20 mouse cellular contexts compared by ENCODE assay signal in the genomic region with DNA sequence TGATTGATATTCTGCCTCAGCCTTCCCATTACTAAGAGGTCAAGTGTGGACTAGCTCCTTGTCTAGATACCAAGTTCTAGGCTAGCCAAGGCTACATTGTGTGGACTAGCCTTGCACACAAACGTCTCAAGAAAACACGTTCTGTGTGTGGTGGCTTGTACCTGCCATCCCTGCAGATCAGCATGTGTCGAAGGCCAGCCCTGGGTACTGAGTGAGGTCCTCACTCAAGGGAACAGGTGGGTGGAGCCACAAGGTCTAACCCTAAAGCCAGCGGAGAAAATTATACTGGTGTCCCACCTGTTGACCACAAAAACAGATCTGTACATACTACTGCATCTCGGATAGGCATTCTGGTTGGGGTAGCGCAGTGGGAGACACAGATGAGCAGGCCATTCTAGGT. TPM values are rescaled to one million over a fixed set of nuclear protein-coding genes. Genes with fewer than 3 reads are reported as not detected.
A peak's percentile ranks its signal among the peaks of the same experiment; 100 is the strongest.
DNase-seq lines count a peak whose midpoint lies in the region; ATAC-seq and TF ChIP-seq lines count a peak whose summit lies in the region.
"Had no signal": no experiment of that assay in that cellular context is flagged by ENCODE, and none has a peak within 500 bp of the region (broad histone marks: within the 10 kb centered on the region; RNA-seq: fewer than 3 reads in every experiment).

No protein-coding gene starts in this region.

- H3K4me1 ChIP-seq in liver, adult 2 months (ENCODE audit: control insufficient read depth, insufficient read depth, low read length) = peaks cover 24% of the 10 kb centered on the region
- no peaks in the 10 kb centered on the region for H3K4me1 ChIP-seq in CH12.LX (ENCODE audit: control insufficient read depth in 1 of 2, insufficient read depth in 2 of 2)
- H3K4me1 ChIP-seq in intestine, embryonic 14.5 days (replicated peaks; ENCODE audit: control insufficient read depth, insufficient read depth, low read length) = 0 out of 2 replicates have a peak, but pooled peaks cover 3% of the 10 kb centered on the region
- 0 out of 2 replicates have a peak, but pooled peaks cover 17% of the 10 kb centered on the region for H3K4me1 ChIP-seq in stomach, embryonic 15.5 days
- peaks cover 9% of the 10 kb centered on the region for H3K4me1 ChIP-seq in hindbrain, embryonic 10.5 days (replicated peaks)
- H3K4me1 ChIP-seq: forebrain, embryonic 12.5 days had no signal

- no peaks in the 10 kb centered on the region for H3K9me3 ChIP-seq in CH12.LX (replicated peaks; ENCODE audit: low read length)
- no peaks in the 10 kb centered on the region for H3K9me3 ChIP-seq in intestine, embryonic 14.5 days (ENCODE audit: control insufficient read depth, low read length)
- H3K9me3 ChIP-seq in stomach, embryonic 15.5 days = no peaks in the 10 kb centered on the region
- no peaks in the 10 kb centered on the region for H3K9me3 ChIP-seq in hindbrain, embryonic 10.5 days
- H3K9me3 ChIP-seq: embryonic facial prominence, embryonic 10.5 days; forebrain, embryonic 12.5 days; heart, embryonic 15.5 days had no signal

- peak overlapping the region; percentile 0 for H3K9ac ChIP-seq in liver, adult 2 months (ENCODE audit: low read depth, low read length)
- no peak overlapping the region for H3K9ac ChIP-seq in CH12.LX (ENCODE audit: insufficient read depth, low read depth)
- no peak overlapping the region for H3K9ac ChIP-seq in intestine, embryonic 14.5 days (ENCODE audit: low read length)
- no peak overlapping the region for H3K9ac ChIP-seq in stomach, embryonic 15.5 days
- H3K9ac ChIP-seq: forebrain, embryonic 12.5 days; heart, embryonic 15.5 days had no signal

- no peaks in the 10 kb centered on the region for H3K27me3 ChIP-seq in liver, adult 2 months (ENCODE audit: control insufficient read depth, insufficient read depth, low read length)
- H3K27me3 ChIP-seq in CH12.LX (replicated peaks) = no peaks in the 10 kb centered on the region
- no peaks in the 10 kb centered on the region for H3K27me3 ChIP-seq in intestine, embryonic 14.5 days (replicated peaks; ENCODE audit: control insufficient read depth, insufficient read depth, low read length)
- H3K27me3 ChIP-seq in stomach, embryonic 15.5 days (replicated peaks) = no peaks in the 10 kb centered on the region
- no peaks in the 10 kb centered on the region for H3K27me3 ChIP-seq in hindbrain, embryonic 10.5 days (ENCODE audit: insufficient read depth, poor library complexity, severe bottlenecking)
- H3K27me3 ChIP-seq: forebrain, embryonic 12.5 days had no signal

- H3K79me2 ChIP-seq in liver, adult 2 months (ENCODE audit: control insufficient read depth, insufficient read depth, low read length) = no peaks in the 10 kb centered on the region
- no peaks in the 10 kb centered on the region for H3K79me2 ChIP-seq in CH12.LX (replicated peaks; ENCODE audit: control insufficient read depth, extremely low read depth, insufficient read depth, poor library complexity, severe bottlenecking)

- in situ Hi-C loops in CH12.LX (cut with MboI; ENCODE audit: low pct_ligation_motif_present, low pct_unique_long_range_greater_than_20kb, low sequenced_read_pairs) = no loop called here

- dilution Hi-C loops in CH12.LX (cut with MboI; ENCODE audit: extremely low pct_ligation_motif_present, extremely low pct_unique_long_range_greater_than_20kb, low sequenced_read_pairs) = no loop called here

- DNase-seq in liver, adult 2 months (ENCODE audit: extremely low read depth, low read depth, low spot score) = no peak
- DNase-seq in liver (no peak), CH12.LX (ENCODE audit: extremely low read depth) (no peak)
- DNase-seq in intestine, embryonic 14.5 days (ENCODE audit: low spot score) = no peak
- no peak for DNase-seq in urinary bladder, postnatal 10 days (ENCODE audit: low spot score)
- DNase-seq in hindbrain, embryonic 10.5 days (ENCODE audit: low spot score) = no peak
- DNase-seq: adrenal gland, adult 8-10 months; cerebellum, adult 8-10 months; gastrocnemius, postnatal 25 days; retina, postnatal 1 day; thymus, postnatal 4 days had no signal

- no peak for TF ChIP-seq CTCF in liver, adult 2 months (IDR thresholded peaks at IDR 0.05; ENCODE audit: low read depth, low read length)
- no peak for TF ChIP-seq CTCF in CH12.LX (conservative IDR thresholded peaks at IDR 0.05 in 1 of 2, IDR thresholded peaks at IDR 0.05 in 1 of 2; ENCODE audit: low read depth in 2 of 2, low read length in 2 of 2)

- peak; percentile 7; the same call in 1 of the 2 replicates for ATAC-seq in intestine, embryonic 14.5 days (replicated peaks; ENCODE audit: low FRiP score, low TSS enrichment, low read depth)
- no peak; the same call in 1 of the 2 replicates for ATAC-seq in stomach, embryonic 15.5 days (ENCODE audit: insufficient read depth, low FRiP score, low read depth)
- ATAC-seq: hindbrain, postnatal 0 days had no signal

- no peak overlapping the region for H3K4me3 ChIP-seq in liver, adult 2 months (ENCODE audit: insufficient read depth, low read depth, low read length)
- no peak overlapping the region for H3K4me3 ChIP-seq in CH12.LX (replicated peaks in 1 of 3; ENCODE audit: low read depth in 2 of 3, low read length in 2 of 3, poor library complexity in 1 of 3)
- H3K4me3 ChIP-seq in intestine, embryonic 14.5 days (ENCODE audit: low read depth, low read length) = no peak overlapping the region
- H3K4me3 ChIP-seq in stomach, embryonic 15.5 days (replicated peaks) = no peak overlapping the region
- no peak overlapping the region; the same call in 1 of the 2 replicates for H3K4me3 ChIP-seq in hindbrain, embryonic 10.5 days
- H3K4me3 ChIP-seq: forebrain, embryonic 12.5 days; heart, embryonic 15.5 days had no signal

- WGBS in liver, adult 2 months = 51% methylated on average over 6 of the region's 6 CpGs
- WGBS in intestine, embryonic 14.5 days = 80% methylated on average over 6 of the region's 6 CpGs
- 76% methylated on average over 6 of the region's 6 CpGs for whole genome bisulfite sequencing in stomach, embryonic 15.5 days
- WGBS in hindbrain, embryonic 10.5 days = 76% methylated on average over 6 of the region's 6 CpGs

- H3K27ac ChIP-seq in liver, adult 2 months (replicated peaks; ENCODE audit: insufficient read depth, low read depth, low read length) = peak overlapping the region; percentile 42
- H3K27ac ChIP-seq in CH12.LX (ENCODE audit: insufficient read depth, low read depth) = no peak overlapping the region
- no peak overlapping the region for H3K27ac ChIP-seq in intestine, embryonic 14.5 days (ENCODE audit: low read depth)
- peak overlapping the region; percentile 77 for H3K27ac ChIP-seq in stomach, embryonic 15.5 days
- no peak overlapping the region for H3K27ac ChIP-seq in hindbrain, embryonic 10.5 days
- H3K27ac ChIP-seq: embryonic facial prominence, embryonic 10.5 days; forebrain, embryonic 12.5 days; heart, embryonic 15.5 days; hindbrain, postnatal 0 days had no signal

- peaks cover 15% of the 10 kb centered on the region for H3K36me3 ChIP-seq in liver, adult 2 months (ENCODE audit: control insufficient read depth, insufficient read depth, low read length)
- H3K36me3 ChIP-seq in CH12.LX (replicated peaks in 1 of 2; ENCODE audit: control insufficient read depth in 1 of 2, insufficient read depth in 1 of 2, low read length in 1 of 2) = peaks cover 35 to 50% of the 10 kb centered on the region in 2 experiments
- H3K36me3 ChIP-seq in intestine, embryonic 14.5 days (ENCODE audit: control insufficient read depth, insufficient read depth, low read length) = peaks cover 27% of the 10 kb centered on the region
- H3K36me3 ChIP-seq in stomach, embryonic 15.5 days = peaks cover 24% of the 10 kb centered on the region
- H3K36me3 ChIP-seq in hindbrain, embryonic 10.5 days = peaks cover 44% of the 10 kb centered on the region

- no peak for TF ChIP-seq RAD21 in CH12.LX (IDR thresholded peaks at IDR 0.05; ENCODE audit: low read depth, low read length)

- H3K4me2 ChIP-seq in CH12.LX (ENCODE audit: insufficient read depth, low read depth, poor library complexity, severe bottlenecking) = no peak overlapping the region
- no peak overlapping the region for H3K4me2 ChIP-seq in intestine, embryonic 14.5 days (ENCODE audit: low read length)
- 0 out of 2 replicates have a peak overlapping the region, but pooled peaks have one; percentile 12 for H3K4me2 ChIP-seq in stomach, embryonic 15.5 days
- H3K4me2 ChIP-seq: forebrain, embryonic 12.5 days; heart, embryonic 15.5 days had no signal

- no peak for TF ChIP-seq POLR2A in liver, adult 2 months (IDR thresholded peaks at IDR 0.05; ENCODE audit: extremely low read depth, insufficient read depth, low read length)
- TF ChIP-seq POLR2A in CH12.LX (IDR thresholded peaks at IDR 0.05; ENCODE audit: low read depth, low read length) = no peak

- no peak for TF ChIP-seq EP300 in CH12.LX (IDR thresholded peaks at IDR 0.05; ENCODE audit: low read length)

RNA-seq across cellular contexts. Expression of a gene that starts 8.3 kb away (rescaled TPM):
- 121 and 135 TPM in 2 replicates for total RNA-seq in liver, adult 2 months (2014; rRNA removed)
- polyA plus RNA-seq in liver, adult 2 months (2012; rRNA removed) = 445 and 478 TPM in 2 replicates
- 32.9 and 48.5 TPM in 2 replicates for total RNA-seq in CH12.LX (2012; rRNA removed)
- total RNA-seq in CH12.LX (2014; rRNA removed) = 29.5 and 34.6 TPM in 2 replicates
- polyA plus RNA-seq in CH12.LX (2012; ENCODE audit: insufficient read length, low read depth) = 43.4 and 45.9 TPM in 2 replicates
- 74.6 and 83.1 TPM in 2 replicates for polyA plus RNA-seq in intestine, embryonic 14.5 days (2014; fragmentation: Nextera tagmentation; extraction: Ambion mirVana)
- 70.7 and 71.4 TPM in 2 replicates for polyA plus RNA-seq in stomach, embryonic 15.5 days (2015; fragmentation: Nextera tagmentation; extraction: Ambion mirVana)
- polyA plus RNA-seq in hindbrain, embryonic 10.5 days (2016; fragmentation: Nextera tagmentation; extraction: Ambion mirVana) = 50.6 and 53.3 TPM in 2 replicates

RNA-seq across cellular contexts. Expression of a gene that starts 15.5 kb away (rescaled TPM):
- 43.6 and 46.6 TPM in 2 replicates for total RNA-seq in liver, adult 2 months (2014; rRNA removed)
- 221 and 232 TPM in 2 replicates for polyA plus RNA-seq in liver, adult 2 months (2012; rRNA removed)
- total RNA-seq in CH12.LX (2012; rRNA removed) (267 and 336 TPM in 2 replicates), CH12.LX (2014; rRNA removed) (47.5 and 60.3 TPM in 2 replicates)
- 341 and 363 TPM in 2 replicates for polyA plus RNA-seq in CH12.LX (2012; ENCODE audit: insufficient read length, low read depth)
- polyA plus RNA-seq in intestine, embryonic 14.5 days (2014; fragmentation: Nextera tagmentation; extraction: Ambion mirVana) = 218 and 226 TPM in 2 replicates
- polyA plus RNA-seq in stomach, embryonic 15.5 days (2015; fragmentation: Nextera tagmentation; extraction: Ambion mirVana) = 157 and 168 TPM in 2 replicates
- polyA plus RNA-seq in hindbrain, embryonic 10.5 days (2016; fragmentation: Nextera tagmentation; extraction: Ambion mirVana) = 171 and 186 TPM in 2 replicates

RNA-seq across cellular contexts. Expression of a gene that starts 30.6 kb away (rescaled TPM):
- 135 and 143 TPM in 2 replicates for total RNA-seq in liver, adult 2 months (2014; rRNA removed)
- polyA plus RNA-seq in liver, adult 2 months (2012; rRNA removed) = 542 and 561 TPM in 2 replicates
- total RNA-seq in CH12.LX (2012; rRNA removed) = 0.13 TPM in 1 of 2 replicates, not detected in the other
- total RNA-seq in CH12.LX (2014; rRNA removed) = 0.09 and 0.16 TPM in 2 replicates
- polyA plus RNA-seq in CH12.LX (2012; ENCODE audit: insufficient read length, low read depth) = 0.20 TPM in 1 of 2 replicates, not detected in the other
- 0.42 and 0.50 TPM in 2 replicates for polyA plus RNA-seq in intestine, embryonic 14.5 days (2014; fragmentation: Nextera tagmentation; extraction: Ambion mirVana)
- 1.7 and 2.4 TPM in 2 replicates for polyA plus RNA-seq in stomach, embryonic 15.5 days (2015; fragmentation: Nextera tagmentation; extraction: Ambion mirVana)
- polyA plus RNA-seq in hindbrain, embryonic 10.5 days (2016; fragmentation: Nextera tagmentation; extraction: Ambion mirVana) = 0.14 and 0.17 TPM in 2 replicates
- total RNA-seq: common myeloid progenitor, adult 5-6 weeks; hematopoietic stem cell, adult 5-6 weeks; left cerebral cortex, postnatal 25 days had no signal
- polyA plus RNA-seq: C2C12 had no signal

RNA-seq across cellular contexts. Expression of a gene that starts 32.5 kb away (rescaled TPM):
- 9.5 and 9.6 TPM in 2 replicates for total RNA-seq in liver, adult 2 months (2014; rRNA removed)
- polyA plus RNA-seq in liver, adult 2 months (2012; rRNA removed) = 12.2 and 14.8 TPM in 2 replicates
- total RNA-seq in CH12.LX (2012; rRNA removed) (24.8 and 26.1 TPM in 2 replicates), CH12.LX (2014; rRNA removed) (34.6 and 42.6 TPM in 2 replicates)
- 19.8 and 22.8 TPM in 2 replicates for polyA plus RNA-seq in CH12.LX (2012; ENCODE audit: insufficient read length, low read depth)
- polyA plus RNA-seq in intestine, embryonic 14.5 days (2014; fragmentation: Nextera tagmentation; extraction: Ambion mirVana) = 46.0 and 46.8 TPM in 2 replicates
- polyA plus RNA-seq in stomach, embryonic 15.5 days (2015; fragmentation: Nextera tagmentation; extraction: Ambion mirVana) = 40.0 and 42.7 TPM in 2 replicates
- 59.6 and 62.3 TPM in 2 replicates for polyA plus RNA-seq in hindbrain, embryonic 10.5 days (2016; fragmentation: Nextera tagmentation; extraction: Ambion mirVana)

RNA-seq across cellular contexts. Expression of a gene that starts 42.0 kb away (rescaled TPM):
- 4.6 and 5.7 TPM in 2 replicates for total RNA-seq in liver, adult 2 months (2014; rRNA removed)
- 5.8 and 8.7 TPM in 2 replicates for polyA plus RNA-seq in liver, adult 2 months (2012; rRNA removed)
- total RNA-seq in CH12.LX (2012; rRNA removed) = 30.1 and 43.9 TPM in 2 replicates
- total RNA-seq in CH12.LX (2014; rRNA removed) = 54.6 and 61.1 TPM in 2 replicates
- polyA plus RNA-seq in CH12.LX (2012; ENCODE audit: insufficient read length, low read depth) = 70.4 and 104 TPM in 2 replicates
- polyA plus RNA-seq in intestine, embryonic 14.5 days (2014; fragmentation: Nextera tagmentation; extraction: Ambion mirVana) = 30.5 and 31.2 TPM in 2 replicates
- 30.5 and 32.2 TPM in 2 replicates for polyA plus RNA-seq in stomach, embryonic 15.5 days (2015; fragmentation: Nextera tagmentation; extraction: Ambion mirVana)
- polyA plus RNA-seq in hindbrain, embryonic 10.5 days (2016; fragmentation: Nextera tagmentation; extraction: Ambion mirVana) = 34.4 and 37.3 TPM in 2 replicates

Comparison
In these comparisons a context has a peak if more than half of its experiments do, and no peak if none do; other contexts are left out.
1. H3K27ac ChIP-seq: peak in liver, adult 2 months (single experiment) and stomach, embryonic 15.5 days (single experiment); none in CH12.LX (single experiment), intestine, embryonic 14.5 days (single experiment) and hindbrain, embryonic 10.5 days (single experiment).
2. RNA of a gene that starts 30.6 kb away (polyA plus RNA-seq): 542 to 561 TPM in liver, adult 2 months; 1.7 to 2.4 TPM in stomach, embryonic 15.5 days, 0.42 to 0.50 TPM in intestine, embryonic 14.5 days, 0.20 TPM in CH12.LX and 0.14 to 0.17 TPM in hindbrain, embryonic 10.5 days; every median in the first group is over 100 times any median in the second.